Mouse (Mus musculus): ENCODE measurements around the gene Gadd45a.

DNA sequence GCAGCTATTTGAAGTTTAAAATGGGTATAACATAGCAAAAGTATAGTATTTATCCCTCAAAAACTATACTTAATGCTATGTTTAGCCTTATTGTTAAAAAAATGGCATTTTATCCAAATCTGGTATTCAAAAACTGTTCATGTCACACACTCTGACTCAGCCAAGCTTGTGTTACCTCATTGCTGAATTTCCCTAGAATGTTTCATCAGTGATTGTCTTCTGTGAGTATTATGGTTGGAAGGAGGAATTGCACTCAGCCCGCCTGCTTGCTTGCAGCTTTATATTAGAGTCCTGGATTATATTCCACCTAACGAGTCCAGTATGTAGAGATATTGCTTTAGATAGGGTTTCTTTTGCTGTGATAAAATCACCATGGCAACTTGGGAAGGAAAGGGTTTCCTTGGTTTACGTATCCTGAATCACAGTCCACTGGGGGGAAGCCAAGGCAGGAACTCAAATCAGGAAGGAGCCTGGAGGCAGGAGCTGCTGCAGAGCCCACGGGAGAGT is 3.7 kb upstream of the Gadd45a start:
- TF ChIP-seq GATA1 (IDR thresholded peaks at IDR 0.05; ENCODE audit: borderline replicate concordance, low read length) (no peak), FLI1 (IDR thresholded peaks at IDR 0.05; ENCODE audit: low read length) (no peak)
